Comparison of ENCODE assay signal across 9 mouse cellular contexts in the genomic region with DNA sequence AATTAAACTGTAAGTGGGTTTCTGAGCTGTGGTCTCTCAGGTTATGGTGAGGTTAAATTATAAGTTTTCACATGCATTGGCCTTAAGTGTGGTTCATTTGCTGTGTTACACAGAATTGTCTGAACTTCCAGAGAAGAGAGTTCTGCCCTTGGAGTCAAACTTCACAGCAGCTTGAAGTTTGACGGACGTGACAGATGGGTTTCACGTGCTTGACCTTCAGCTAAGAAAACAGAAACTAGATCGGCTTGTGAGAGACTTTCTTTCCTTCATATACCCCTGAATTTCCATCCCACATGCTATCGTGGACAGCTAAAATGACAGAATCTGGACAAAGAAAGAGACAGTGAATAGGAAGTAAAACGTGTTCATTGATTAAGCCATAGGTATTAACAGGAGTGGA.
"Had no signal": no experiment of that assay in that cellular context is flagged by ENCODE, and none has a peak within 500 bp of the region (broad histone marks: within the 10 kb centered on the region; RNA-seq: fewer than 3 reads in every experiment).

No protein-coding gene starts in this region.

- H3K4me1 ChIP-seq: limb, embryonic 15.5 days; liver, embryonic 12.5 days; lung, embryonic 15.5 days; midbrain, embryonic 13.5 days had no signal

- H3K27ac ChIP-seq: limb, embryonic 15.5 days; liver, embryonic 12.5 days; lung, embryonic 15.5 days; midbrain, embryonic 13.5 days had no signal

- DNase-seq: kidney, postnatal 36 days; lung, postnatal 14 days; right cerebral cortex, postnatal 14 days; thymus, postnatal 36 days had no signal

- H3K9ac ChIP-seq: limb, embryonic 15.5 days; liver, embryonic 12.5 days; lung, embryonic 15.5 days; midbrain, embryonic 13.5 days had no signal

- H3K36me3 ChIP-seq: limb, embryonic 15.5 days; liver, embryonic 12.5 days; lung, embryonic 15.5 days; midbrain, embryonic 13.5 days had no signal

- H3K9me3 ChIP-seq: limb, embryonic 15.5 days; liver, embryonic 12.5 days; lung, embryonic 15.5 days; midbrain, embryonic 13.5 days had no signal

- H3K4me2 ChIP-seq: limb, embryonic 15.5 days; liver, embryonic 12.5 days; lung, embryonic 15.5 days; midbrain, embryonic 13.5 days had no signal

- H3K4me3 ChIP-seq: layer of hippocampus, adult 2 months; limb, embryonic 15.5 days; liver, embryonic 12.5 days; lung, embryonic 15.5 days; midbrain, embryonic 13.5 days had no signal

- H3K27me3 ChIP-seq: limb, embryonic 15.5 days; liver, embryonic 12.5 days; lung, embryonic 15.5 days; midbrain, embryonic 13.5 days had no signal
